Mouse (Mus musculus): ENCODE results near the gene Osbpl3. TPM values are rescaled to one million over a fixed set of nuclear protein-coding genes. Genes with fewer than 3 reads are reported as not detected.

Osbpl3 gene
- polyA plus RNA-seq, 1 experiment from 2014 or later: 14.5 TPM

DNA sequence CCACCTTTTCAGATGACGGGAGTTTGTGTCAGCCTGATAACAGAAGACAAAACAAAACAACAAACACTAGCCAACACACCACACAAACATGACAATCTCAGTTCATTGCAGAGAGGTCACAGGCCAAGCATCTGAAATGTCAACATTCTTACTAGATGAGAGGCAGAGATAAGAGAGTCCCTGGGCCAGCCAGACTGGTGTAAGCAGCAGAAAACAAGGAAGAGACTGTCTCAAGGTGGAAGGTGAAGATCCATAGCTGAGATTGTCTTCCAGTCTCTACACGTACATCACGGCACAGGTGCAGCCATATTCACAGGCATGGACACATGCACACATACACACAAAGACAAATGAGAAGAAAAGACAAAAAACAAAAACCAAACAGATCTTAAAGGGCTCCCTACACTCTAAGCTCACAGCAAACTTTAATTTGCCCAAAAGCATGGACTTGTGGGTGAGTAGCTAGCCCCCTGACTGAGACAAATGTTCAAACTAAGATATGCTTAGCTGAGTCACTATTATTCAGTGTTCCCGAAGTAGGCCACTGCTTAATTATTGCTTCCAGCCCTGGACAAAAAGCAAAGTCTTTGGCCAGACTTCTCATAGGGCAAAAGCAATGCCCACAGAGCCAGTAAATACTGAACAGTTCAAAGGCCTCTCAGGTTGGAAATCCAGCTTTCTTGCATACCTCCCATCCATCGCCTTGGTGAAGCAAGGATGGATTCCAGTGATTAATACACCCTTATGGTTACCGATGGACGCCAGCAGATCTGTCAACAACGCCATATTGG lies 87.3 kb downstream of the Osbpl3 start:
- 93% methylated on average over 8 of the region's 8 CpGs for WGBS
- no peak overlapping the region for H3K27ac ChIP-seq (replicated peaks)
- no peaks in the 10 kb centered on the region for H3K9me3 ChIP-seq (replicated peaks)
- H3K4me1 ChIP-seq: 0 out of 2 replicates have a peak, but pooled peaks cover under 1% of the 10 kb centered on the region
- no peaks in the 10 kb centered on the region for H3K27me3 ChIP-seq
- H3K4me3 ChIP-seq (replicated peaks): no peak overlapping the region
- no peak overlapping the region for H3K9ac ChIP-seq
- no peak for ATAC-seq (ENCODE audit: insufficient number of reproducible peaks, low FRiP score, low TSS enrichment, low read depth)
- H3K36me3 ChIP-seq: peaks cover 13% of the 10 kb centered on the region
- H3K4me2 ChIP-seq (replicated peaks): no peak overlapping the region

GRCm38 (mm10) chr6:50367836-50368235 lies 88.2 kb downstream of the Osbpl3 start:
- ATAC-seq (ENCODE audit: insufficient number of reproducible peaks, low FRiP score, low TSS enrichment, low read depth): no peak
- WGBS: 87% methylated on average over 5 of the region's 5 CpGs
- no peaks in the 10 kb centered on the region for H3K9me3 ChIP-seq (replicated peaks)

DNA sequence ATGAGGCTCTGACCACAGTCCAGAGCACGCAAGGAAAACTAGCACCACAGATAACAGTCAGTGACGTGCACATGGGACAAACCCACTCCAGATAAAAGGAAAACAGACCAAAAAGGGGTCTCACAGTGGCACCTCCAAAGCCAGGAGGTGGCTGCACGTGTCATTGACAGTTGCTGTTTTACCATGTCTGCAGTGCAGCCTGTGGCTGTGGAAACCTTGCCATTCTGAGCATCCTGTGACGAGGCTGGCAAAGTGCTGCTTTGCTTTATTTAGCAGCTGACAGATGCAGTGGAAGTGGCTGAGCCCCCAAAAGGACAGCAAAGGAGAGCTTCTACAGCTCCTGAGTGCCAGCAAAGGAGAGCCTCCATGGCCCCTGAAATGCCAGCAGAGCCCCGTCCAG lies 89.3 kb downstream of the Osbpl3 start:
- H3K27me3 ChIP-seq: no peaks in the 10 kb centered on the region
- ATAC-seq (ENCODE audit: insufficient number of reproducible peaks, low FRiP score, low TSS enrichment, low read depth): no peak
- H3K9ac ChIP-seq: no peak overlapping the region
- H3K27ac ChIP-seq (replicated peaks): no peak overlapping the region
- no peaks in the 10 kb centered on the region for H3K9me3 ChIP-seq (replicated peaks)
- H3K4me3 ChIP-seq (replicated peaks): no peak overlapping the region
- H3K4me1 ChIP-seq: no peaks in the 10 kb centered on the region
- H3K36me3 ChIP-seq: peaks cover 13% of the 10 kb centered on the region
- no peak overlapping the region for H3K4me2 ChIP-seq (replicated peaks)
- WGBS: 90% methylated on average over 5 of the region's 5 CpGs

More at GRCm38 (mm10) chr6:50367836-50368235, 88.2 kb downstream of the Osbpl3 start:
- Histone ChIP-seq H3K36me3 (peaks cover 13% of the 10 kb centered on the region), H3K27me3 (no peaks in the 10 kb centered on the region), H3K4me2 (replicated peaks) (no peak overlapping the region), H3K9ac (no peak overlapping the region), H3K4me3 (replicated peaks) (no peak overlapping the region), H3K4me1 (no peaks in the 10 kb centered on the region), H3K27ac (replicated peaks) (no peak overlapping the region)

- WGBS: 92% methylated on average over 7 of the region's 7 CpGs
- ATAC-seq (ENCODE audit: insufficient number of reproducible peaks, low FRiP score, low TSS enrichment, low read depth): no peak
Measured at GRCm38 (mm10) chr6:50366319-50366718, 89.7 kb downstream of the Osbpl3 start.

GRCm38 (mm10) chr6:50364364-50364763 lies 91.6 kb downstream of the Osbpl3 start:
- Histone ChIP-seq H3K27me3 (no peaks in the 10 kb centered on the region), H3K4me1 (no peaks in the 10 kb centered on the region), H3K9ac (no peak overlapping the region), H3K4me2 (replicated peaks) (no peak overlapping the region), H3K27ac (replicated peaks) (no peak overlapping the region), H3K9me3 (replicated peaks) (no peaks in the 10 kb centered on the region), H3K4me3 (replicated peaks) (no peak overlapping the region), H3K36me3 (peaks cover 10% of the 10 kb centered on the region)
- WGBS: 92% methylated on average over 8 of the region's 8 CpGs
- ATAC-seq (ENCODE audit: insufficient number of reproducible peaks, low FRiP score, low TSS enrichment, low read depth): no peak

More at GRCm38 (mm10) chr6:50366319-50366718, 89.7 kb downstream of the Osbpl3 start:
- H3K9ac ChIP-seq: no peak overlapping the region
- peaks cover 13% of the 10 kb centered on the region for H3K36me3 ChIP-seq
- no peaks in the 10 kb centered on the region for H3K27me3 ChIP-seq
- H3K4me2 ChIP-seq (replicated peaks): no peak overlapping the region
- H3K27ac ChIP-seq (replicated peaks): no peak overlapping the region
- no peaks in the 10 kb centered on the region for H3K4me1 ChIP-seq
- H3K9me3 ChIP-seq (replicated peaks): no peaks in the 10 kb centered on the region
- no peak overlapping the region for H3K4me3 ChIP-seq (replicated peaks)

DNA sequence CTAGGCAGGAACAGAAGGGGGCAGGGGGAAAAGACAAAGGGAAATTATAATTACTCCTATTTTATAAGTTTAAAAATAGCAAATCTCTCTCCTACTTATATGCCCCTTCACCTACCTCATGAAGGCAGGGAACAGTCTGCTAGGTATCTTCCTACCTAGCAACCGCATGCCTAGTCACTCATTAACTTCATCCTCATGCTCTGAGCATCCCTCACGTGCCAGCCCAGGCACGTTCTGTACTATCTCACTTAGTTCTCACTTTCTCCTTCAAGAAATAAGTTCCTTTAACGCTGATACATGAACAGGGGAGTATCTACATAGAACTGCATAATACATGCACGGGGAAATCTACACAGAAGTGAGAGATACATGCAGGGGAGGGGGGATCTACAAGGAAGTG lies 92.6 kb downstream of the Osbpl3 start:
- peaks cover 4% of the 10 kb centered on the region; the same call in 1 of the 2 replicates for H3K4me1 ChIP-seq
- no peaks in the 10 kb centered on the region for H3K9me3 ChIP-seq (replicated peaks)
- H3K4me3 ChIP-seq (replicated peaks): no peak overlapping the region
- H3K9ac ChIP-seq: no peak overlapping the region
- no peak for ATAC-seq (ENCODE audit: insufficient number of reproducible peaks, low FRiP score, low TSS enrichment, low read depth)
- H3K27ac ChIP-seq (replicated peaks): no peak overlapping the region
- WGBS: 74% methylated on average over 5 of the region's 5 CpGs
- H3K4me2 ChIP-seq (replicated peaks): no peak overlapping the region
- peaks cover under 1% of the 10 kb centered on the region; the same call in 1 of the 2 replicates for H3K36me3 ChIP-seq
- H3K27me3 ChIP-seq: no peaks in the 10 kb centered on the region

DNA sequence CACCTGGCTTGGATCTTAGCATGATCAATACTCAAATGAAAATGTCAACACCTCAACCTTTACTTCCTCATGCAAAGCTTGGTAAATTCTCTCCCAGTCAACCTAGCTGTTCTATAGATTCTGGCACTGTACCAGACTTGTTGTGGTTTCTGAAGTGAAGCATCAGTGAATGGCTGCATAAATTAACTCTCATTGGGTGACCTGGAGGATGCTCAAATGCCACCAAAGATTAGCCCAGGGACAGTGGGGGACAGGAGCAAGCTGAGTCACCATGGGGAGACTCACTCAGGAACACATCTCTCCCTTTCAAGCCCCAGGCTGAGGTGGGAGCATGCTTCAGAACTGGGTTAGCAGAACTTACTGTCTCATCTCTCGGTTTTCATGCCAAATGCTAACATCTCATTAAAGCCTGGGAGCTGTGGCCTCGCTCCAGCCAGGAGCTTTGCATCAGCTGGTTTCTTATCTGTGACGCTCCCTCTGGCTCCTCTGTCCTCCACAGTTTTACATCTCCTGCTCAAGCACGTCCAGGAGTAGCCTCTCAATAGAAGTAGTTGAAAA lies 93.2 kb downstream of the Osbpl3 start:
- WGBS: 77% methylated on average over 4 of the region's 4 CpGs
- Histone ChIP-seq H3K9ac (no peak overlapping the region), H3K4me3 (replicated peaks) (no peak overlapping the region), H3K4me2 (replicated peaks) (no peak overlapping the region), H3K27me3 (no peaks in the 10 kb centered on the region), H3K36me3 (no peaks in the 10 kb centered on the region), H3K27ac (replicated peaks) (no peak overlapping the region), H3K4me1 (peaks cover 10% of the 10 kb centered on the region; the same call in 1 of the 2 replicates), H3K9me3 (replicated peaks) (no peaks in the 10 kb centered on the region)
- no peak for ATAC-seq (ENCODE audit: insufficient number of reproducible peaks, low FRiP score, low TSS enrichment, low read depth)

DNA sequence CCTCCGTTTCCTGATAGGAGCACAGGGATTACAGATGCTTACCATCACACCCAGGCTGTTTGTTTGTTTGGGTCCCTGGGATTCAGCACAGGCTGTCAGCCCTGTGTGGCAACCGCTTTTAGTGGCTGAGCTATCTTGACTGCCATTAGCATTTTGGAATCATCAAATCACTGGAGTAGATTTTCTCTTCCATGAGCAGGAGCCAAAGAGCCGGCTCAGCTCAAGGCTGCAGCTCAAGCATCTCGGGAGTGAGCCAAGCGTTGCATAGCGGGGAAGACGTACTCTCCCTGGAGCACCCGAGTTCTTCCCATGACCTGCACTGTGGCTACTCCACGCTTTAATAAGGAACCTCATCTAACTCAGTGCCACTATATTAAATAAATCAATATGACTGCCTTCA lies 93.8 kb downstream of the Osbpl3 start:
- Histone ChIP-seq H3K9me3 (replicated peaks) (no peaks in the 10 kb centered on the region), H3K4me2 (replicated peaks) (no peak overlapping the region), H3K36me3 (no peaks in the 10 kb centered on the region), H3K27me3 (no peaks in the 10 kb centered on the region), H3K4me3 (replicated peaks) (no peak overlapping the region), H3K9ac (no peak overlapping the region), H3K4me1 (peaks cover 10% of the 10 kb centered on the region; the same call in 1 of the 2 replicates), H3K27ac (replicated peaks) (no peak overlapping the region)
- ATAC-seq (ENCODE audit: insufficient number of reproducible peaks, low FRiP score, low TSS enrichment, low read depth): no peak
- 78% methylated on average over 9 of the region's 9 CpGs for WGBS

- no peaks in the 10 kb centered on the region for H3K9me3 ChIP-seq (replicated peaks)
- H3K4me2 ChIP-seq (replicated peaks): no peak overlapping the region
- WGBS: 31% methylated on average over 16 of the region's 16 CpGs
- no peak overlapping the region for H3K9ac ChIP-seq
- no peak overlapping the region for H3K27ac ChIP-seq (replicated peaks)
- no peaks in the 10 kb centered on the region for H3K36me3 ChIP-seq
- H3K4me3 ChIP-seq (replicated peaks): no peak overlapping the region
- H3K4me1 ChIP-seq: peaks cover 10% of the 10 kb centered on the region; the same call in 1 of the 2 replicates
- H3K27me3 ChIP-seq: no peaks in the 10 kb centered on the region
- ATAC-seq (ENCODE audit: insufficient number of reproducible peaks, low FRiP score, low TSS enrichment, low read depth): no peak
Measured at GRCm38 (mm10) chr6:50358104-50358679, 97.8 kb downstream of the Osbpl3 start.

DNA sequence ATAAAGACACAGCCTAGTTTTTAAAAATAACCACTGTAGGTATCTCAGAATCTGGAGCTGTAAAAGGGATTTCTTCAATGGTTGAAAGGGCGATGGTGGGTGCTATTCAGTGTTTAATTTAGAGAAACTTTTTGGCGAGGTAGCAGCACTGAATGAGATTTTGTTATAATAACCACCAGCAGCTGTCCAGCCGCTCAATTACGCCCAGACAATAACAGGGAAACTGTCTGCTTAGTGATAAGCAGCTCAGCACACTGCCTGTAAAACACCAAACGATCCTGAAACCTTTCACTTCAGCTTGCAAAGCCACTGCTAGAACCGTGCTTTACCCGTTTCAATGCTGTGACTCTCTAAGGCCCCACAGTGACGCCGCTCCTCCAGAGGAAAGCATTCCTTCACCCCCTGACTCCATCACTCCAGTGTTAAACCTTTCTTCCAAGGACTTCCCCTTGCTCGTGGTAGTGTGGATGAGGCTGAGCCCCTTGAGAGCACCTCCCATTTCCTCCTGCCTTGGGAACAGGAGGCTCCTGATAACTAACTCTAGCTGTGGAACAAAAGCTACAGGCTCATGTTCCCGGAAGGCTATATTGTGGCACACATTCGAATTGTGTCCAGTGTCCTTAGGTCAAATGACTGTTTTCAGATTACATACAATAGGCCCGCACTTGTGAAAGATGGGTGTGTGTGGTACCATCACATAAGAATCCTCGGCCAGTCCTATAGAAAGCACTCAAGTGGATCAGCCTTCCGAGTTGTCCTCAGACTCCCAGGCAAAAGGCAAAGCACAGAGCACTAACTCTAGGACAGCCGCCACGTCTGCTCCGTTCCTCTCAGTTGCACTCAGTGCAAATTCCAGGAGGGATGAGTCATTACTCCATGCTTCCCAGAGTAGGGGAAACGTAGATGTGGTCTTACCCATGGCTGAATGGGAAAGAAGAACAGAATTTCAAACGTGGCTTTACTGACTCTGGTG lies 101.0 kb downstream of the Osbpl3 start:
- H3K27ac ChIP-seq (replicated peaks): no peak overlapping the region
- ATAC-seq (ENCODE audit: insufficient number of reproducible peaks, low FRiP score, low TSS enrichment, low read depth): no peak
- 59% methylated on average over 20 of the region's 20 CpGs for WGBS

More for the DNA sequence above, 101.0 kb downstream of the Osbpl3 start:
- H3K4me2 ChIP-seq (replicated peaks): no peak overlapping the region
- peaks cover 10% of the 10 kb centered on the region; the same call in 1 of the 2 replicates for H3K4me1 ChIP-seq
- H3K9ac ChIP-seq: no peak overlapping the region
- no peaks in the 10 kb centered on the region for H3K36me3 ChIP-seq
- H3K4me3 ChIP-seq (replicated peaks): no peak overlapping the region
- no peaks in the 10 kb centered on the region for H3K27me3 ChIP-seq
- H3K9me3 ChIP-seq (replicated peaks): no peaks in the 10 kb centered on the region
